Mouse (Mus musculus) E14TG2a.4 (cell line): ENCODE data around the gene Cnnm1.

Experiments
- CTCF ChIP-seq: conservative IDR thresholded peaks from 2 replicates; pipeline ENCODE4 v1.5.1; 2014; ENCODE audit warnings: low read length
- NANOG ChIP-seq: IDR thresholded peaks from 2 replicates; pipeline ENCODE4 v1.6.1; 2014; ENCODE audit warnings: borderline replicate concordance, low read length, mixed read lengths
- POU5F1 ChIP-seq: IDR thresholded peaks from 2 replicates; pipeline ENCODE4 v1.6.1; 2014; ENCODE audit warnings: low read length, borderline replicate concordance

DNA sequence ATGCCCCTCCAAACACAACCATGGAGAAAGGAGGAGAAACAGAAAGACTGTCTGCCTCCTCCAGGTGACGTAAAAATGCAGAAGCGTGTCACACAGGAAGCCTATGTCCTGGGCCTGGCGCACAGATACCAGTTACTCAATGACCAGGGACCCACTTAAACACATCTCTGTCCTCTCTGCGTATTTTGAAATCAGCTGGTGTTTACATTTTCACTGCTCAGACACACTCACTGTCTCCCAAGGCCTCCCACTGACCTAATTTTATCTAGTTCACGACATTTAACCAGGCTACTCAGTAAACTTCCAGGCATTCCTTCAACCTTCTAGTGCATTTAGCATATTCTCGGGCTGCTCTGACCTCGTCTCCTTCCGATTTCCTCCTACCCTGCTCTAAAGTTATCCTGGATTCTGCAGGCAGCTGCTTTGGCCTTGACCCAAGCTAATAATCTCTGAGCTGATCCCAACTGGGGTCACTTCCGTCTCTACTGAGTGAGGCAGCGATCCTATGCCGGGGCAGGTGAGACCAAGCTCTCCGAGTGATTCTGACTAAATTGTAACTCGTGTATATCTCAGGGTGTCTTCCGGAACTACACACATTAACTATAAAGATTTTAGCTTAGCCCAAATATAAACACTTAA is 76.3 kb downstream of the Cnnm1 start:
- no peak for TF ChIP-seq CTCF
- TF ChIP-seq POU5F1: no peak
- TF ChIP-seq NANOG: no peak
